Mouse (Mus musculus): ENCODE results near the gene Mgat1. TPM values are rescaled to one million over a fixed set of nuclear protein-coding genes. Genes with fewer than 3 reads are reported as not detected.

Mgat1 gene
- polyA plus RNA-seq, 1 experiment from 2014 or later = 73.0 TPM

DNA sequence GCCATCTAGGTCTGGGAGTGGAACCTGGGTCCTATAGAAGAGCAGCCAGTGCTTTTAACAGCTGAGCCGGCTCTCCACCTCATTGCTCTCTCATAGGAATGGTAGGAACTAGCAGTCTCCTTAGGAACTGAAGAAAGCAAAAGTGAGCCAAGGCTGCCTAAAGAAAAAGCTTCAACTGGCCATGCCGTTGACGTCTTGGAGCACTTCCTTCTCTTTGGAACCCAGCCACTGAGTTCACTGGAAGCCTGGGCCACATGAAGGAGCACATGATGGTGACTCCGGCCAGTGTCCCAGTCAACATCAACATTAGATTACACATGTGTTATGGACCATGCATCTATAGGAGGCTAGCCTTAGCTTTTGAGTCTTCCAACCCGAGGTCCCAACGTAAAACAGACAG lies 9.0 kb downstream of the Mgat1 start:
- ATAC-seq (ENCODE audit: low read depth) = no peak
- Histone ChIP-seq H3K36me3 (ENCODE audit: control insufficient read depth, insufficient read depth, low read length) (peaks cover 20% of the 10 kb centered on the region), H3K27me3 (ENCODE audit: control insufficient read depth, insufficient read depth, low read depth, low read length) (no peaks in the 10 kb centered on the region), H3K9ac (ENCODE audit: low read length) (no peak overlapping the region), H3K4me1 (replicated peaks; ENCODE audit: control insufficient read depth, insufficient read depth, low read length) (peaks cover 31% of the 10 kb centered on the region), H3K4me3 (ENCODE audit: low read length) (no peak overlapping the region), H3K27ac (ENCODE audit: low read length) (no peak overlapping the region), H3K4me2 (ENCODE audit: low read depth, low read length) (peak overlapping the region; percentile 22), H3K9me3 (ENCODE audit: control insufficient read depth, low read length) (no peaks in the 10 kb centered on the region)
- WGBS = 74% methylated on average over 6 of the region's 6 CpGs

DNA sequence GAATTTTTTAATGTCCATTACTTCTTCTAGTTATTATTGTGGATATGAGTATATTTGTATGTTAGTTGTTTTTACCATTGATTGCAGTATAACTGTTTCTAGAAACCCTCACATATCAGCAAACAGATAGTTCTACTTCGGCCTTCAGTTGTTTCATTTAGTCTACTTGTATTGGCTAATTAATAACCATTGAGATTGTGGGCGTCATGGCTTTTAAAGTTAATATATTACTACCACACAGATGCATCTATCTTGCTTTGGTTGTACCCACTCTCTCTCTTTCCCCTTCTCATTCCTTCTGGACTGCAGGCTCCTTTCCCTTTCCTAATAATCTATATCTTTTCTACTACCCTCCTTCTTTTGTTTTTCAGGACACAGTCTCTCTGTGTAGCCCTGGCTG lies 15.3 kb downstream of the Mgat1 start:
- Histone ChIP-seq H3K4me1 (replicated peaks; ENCODE audit: control insufficient read depth, insufficient read depth, low read length) (no peaks in the 10 kb centered on the region; the same call in 1 of the 2 replicates), H3K4me2 (ENCODE audit: low read depth, low read length) (no peak overlapping the region), H3K27ac (ENCODE audit: low read length) (no peak overlapping the region), H3K27me3 (ENCODE audit: control insufficient read depth, insufficient read depth, low read depth, low read length) (no peaks in the 10 kb centered on the region), H3K4me3 (ENCODE audit: low read length) (no peak overlapping the region), H3K36me3 (ENCODE audit: control insufficient read depth, insufficient read depth, low read length) (peaks cover 32% of the 10 kb centered on the region), H3K9me3 (ENCODE audit: control insufficient read depth, low read length) (no peaks in the 10 kb centered on the region), H3K9ac (ENCODE audit: low read length) (no peak overlapping the region)
- no peak for ATAC-seq (ENCODE audit: low read depth)
- 76% methylated on average over 2 of the region's 2 CpGs for WGBS

DNA sequence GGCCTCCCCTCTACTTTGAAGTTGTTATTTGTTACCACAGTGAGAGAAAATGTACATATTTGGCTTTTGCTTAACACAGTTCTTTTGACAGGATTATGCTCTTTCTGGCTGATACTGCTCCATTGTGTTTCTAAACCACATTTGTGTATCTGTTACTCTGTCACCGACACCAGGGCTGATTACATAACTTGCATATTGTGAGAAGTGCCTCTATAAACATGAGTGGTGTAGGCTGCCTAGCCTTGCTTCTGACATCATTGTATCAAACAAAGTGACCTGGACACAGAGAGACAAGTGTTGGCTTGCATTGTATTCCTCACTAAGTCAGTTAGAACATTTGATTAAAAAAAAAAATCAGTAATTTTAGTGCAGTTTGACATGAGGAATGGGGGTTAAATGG lies 15.8 kb downstream of the Mgat1 start:
- 45% methylated on average over 1 of the region's 1 CpGs for WGBS
- no peak overlapping the region for H3K9ac ChIP-seq (ENCODE audit: low read length)
- no peaks in the 10 kb centered on the region for H3K27me3 ChIP-seq (ENCODE audit: control insufficient read depth, insufficient read depth, low read depth, low read length)
- H3K4me3 ChIP-seq (ENCODE audit: low read length) = no peak overlapping the region
- ATAC-seq (ENCODE audit: low read depth) = no peak
- H3K36me3 ChIP-seq (ENCODE audit: control insufficient read depth, insufficient read depth, low read length) = peaks cover 28% of the 10 kb centered on the region
- no peaks in the 10 kb centered on the region; the same call in 1 of the 2 replicates for H3K4me1 ChIP-seq (replicated peaks; ENCODE audit: control insufficient read depth, insufficient read depth, low read length)
- no peak overlapping the region for H3K27ac ChIP-seq (ENCODE audit: low read length)
- no peak overlapping the region for H3K4me2 ChIP-seq (ENCODE audit: low read depth, low read length)
- H3K9me3 ChIP-seq (ENCODE audit: control insufficient read depth, low read length) = no peaks in the 10 kb centered on the region

DNA sequence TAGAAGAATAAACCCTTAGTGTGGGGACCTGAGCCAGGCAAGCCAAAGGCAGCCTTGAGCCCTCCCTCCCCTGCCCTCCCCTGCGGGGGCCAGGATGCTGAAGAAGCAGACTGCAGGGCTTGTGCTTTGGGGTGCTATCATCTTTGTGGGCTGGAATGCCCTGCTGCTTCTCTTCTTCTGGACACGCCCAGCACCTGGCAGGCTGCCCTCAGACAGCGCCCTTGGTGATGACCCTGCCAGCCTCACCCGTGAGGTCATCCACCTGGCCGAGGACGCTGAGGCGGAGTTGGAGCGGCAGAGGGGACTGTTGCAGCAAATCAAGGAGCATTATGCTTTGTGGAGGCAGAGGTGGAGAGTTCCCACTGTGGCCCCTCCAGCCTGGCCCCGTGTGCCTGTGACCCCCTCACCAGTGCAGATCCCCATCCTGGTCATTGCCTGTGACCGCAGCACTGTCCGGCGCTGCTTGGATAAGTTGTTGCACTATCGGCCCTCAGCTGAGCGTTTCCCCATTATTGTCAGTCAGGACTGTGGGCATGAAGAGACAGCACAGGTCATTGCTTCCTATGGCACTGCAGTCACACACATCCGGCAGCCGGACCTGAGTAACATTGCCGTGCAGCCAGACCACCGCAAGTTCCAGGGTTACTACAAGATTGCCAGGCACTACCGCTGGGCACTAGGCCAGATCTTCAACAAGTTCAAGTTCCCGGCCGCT lies 16.8 kb downstream of the Mgat1 start:
- Histone ChIP-seq H3K27me3 (ENCODE audit: control insufficient read depth, insufficient read depth, low read depth, low read length) (no peaks in the 10 kb centered on the region), H3K4me3 (ENCODE audit: low read length) (no peak overlapping the region), H3K27ac (ENCODE audit: low read length) (no peak overlapping the region), H3K9ac (ENCODE audit: low read length) (no peak overlapping the region), H3K36me3 (ENCODE audit: control insufficient read depth, insufficient read depth, low read length) (peaks cover 23% of the 10 kb centered on the region), H3K9me3 (ENCODE audit: control insufficient read depth, low read length) (no peaks in the 10 kb centered on the region), H3K4me1 (replicated peaks; ENCODE audit: control insufficient read depth, insufficient read depth, low read length) (no peaks in the 10 kb centered on the region; the same call in 1 of the 2 replicates), H3K4me2 (ENCODE audit: low read depth, low read length) (no peak overlapping the region)
- WGBS = 89% methylated on average over 21 of the region's 21 CpGs
- ATAC-seq (ENCODE audit: low read depth) = 0 out of 2 replicates have a peak, but pooled peaks have one; percentile 20

DNA sequence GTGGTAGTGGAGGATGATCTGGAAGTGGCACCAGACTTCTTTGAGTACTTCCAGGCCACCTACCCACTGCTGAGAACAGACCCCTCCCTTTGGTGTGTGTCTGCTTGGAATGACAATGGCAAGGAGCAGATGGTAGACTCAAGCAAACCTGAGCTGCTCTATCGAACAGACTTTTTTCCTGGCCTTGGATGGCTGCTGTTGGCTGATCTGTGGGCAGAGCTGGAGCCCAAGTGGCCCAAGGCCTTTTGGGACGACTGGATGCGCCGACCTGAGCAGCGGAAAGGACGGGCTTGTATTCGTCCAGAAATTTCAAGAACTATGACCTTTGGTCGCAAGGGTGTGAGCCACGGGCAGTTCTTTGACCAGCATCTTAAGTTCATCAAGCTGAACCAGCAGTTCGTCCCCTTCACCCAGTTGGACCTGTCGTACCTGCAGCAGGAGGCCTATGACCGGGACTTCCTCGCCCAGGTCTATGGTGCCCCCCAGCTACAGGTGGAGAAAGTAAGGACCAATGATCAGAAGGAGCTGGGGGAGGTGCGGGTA lies 17.4 kb downstream of the Mgat1 start:
- Histone ChIP-seq H3K27ac (ENCODE audit: low read length) (no peak overlapping the region), H3K9me3 (ENCODE audit: control insufficient read depth, low read length) (no peaks in the 10 kb centered on the region), H3K9ac (ENCODE audit: low read length) (no peak overlapping the region), H3K4me3 (ENCODE audit: low read length) (no peak overlapping the region), H3K36me3 (ENCODE audit: control insufficient read depth, insufficient read depth, low read length) (peaks cover 21% of the 10 kb centered on the region), H3K4me1 (replicated peaks; ENCODE audit: control insufficient read depth, insufficient read depth, low read length) (no peaks in the 10 kb centered on the region; the same call in 1 of the 2 replicates), H3K4me2 (ENCODE audit: low read depth, low read length) (no peak overlapping the region), H3K27me3 (ENCODE audit: control insufficient read depth, insufficient read depth, low read depth, low read length) (no peaks in the 10 kb centered on the region)
- WGBS = 95% methylated on average over 14 of the region's 14 CpGs
- no peak for ATAC-seq (ENCODE audit: low read depth)

DNA sequence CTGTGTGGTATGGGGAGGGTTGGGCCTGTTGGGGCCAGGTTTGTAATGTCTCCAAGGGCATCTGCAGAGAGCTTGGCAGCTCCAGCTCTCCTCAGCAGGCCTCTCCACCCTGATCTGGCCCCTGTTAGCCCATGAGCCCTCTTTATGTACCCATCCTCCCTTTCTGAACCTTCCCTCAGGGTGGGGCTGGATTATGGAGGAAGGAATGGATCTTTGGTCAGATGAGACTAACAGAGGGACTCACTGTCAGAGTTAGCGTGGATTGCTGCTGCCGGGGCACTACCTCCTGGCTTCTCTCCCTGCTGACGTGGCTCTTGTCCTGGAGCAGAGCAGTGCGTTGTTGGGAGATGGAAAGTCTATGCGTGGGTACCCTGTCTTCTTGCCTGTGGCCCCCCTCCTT lies 18.3 kb downstream of the Mgat1 start:
- no peaks in the 10 kb centered on the region for H3K9me3 ChIP-seq (ENCODE audit: control insufficient read depth, low read length)
- no peaks in the 10 kb centered on the region; the same call in 1 of the 2 replicates for H3K4me1 ChIP-seq (replicated peaks; ENCODE audit: control insufficient read depth, insufficient read depth, low read length)
- no peak overlapping the region for H3K4me2 ChIP-seq (ENCODE audit: low read depth, low read length)
- H3K4me3 ChIP-seq (ENCODE audit: low read length) = no peak overlapping the region
- H3K36me3 ChIP-seq (ENCODE audit: control insufficient read depth, insufficient read depth, low read length) = peaks cover 20% of the 10 kb centered on the region
- no peak overlapping the region for H3K27ac ChIP-seq (ENCODE audit: low read length)
- no peak overlapping the region for H3K9ac ChIP-seq (ENCODE audit: low read length)
- ATAC-seq (ENCODE audit: low read depth) = no peak
- no peaks in the 10 kb centered on the region for H3K27me3 ChIP-seq (ENCODE audit: control insufficient read depth, insufficient read depth, low read depth, low read length)
- 84% methylated on average over 5 of the region's 5 CpGs for WGBS

DNA sequence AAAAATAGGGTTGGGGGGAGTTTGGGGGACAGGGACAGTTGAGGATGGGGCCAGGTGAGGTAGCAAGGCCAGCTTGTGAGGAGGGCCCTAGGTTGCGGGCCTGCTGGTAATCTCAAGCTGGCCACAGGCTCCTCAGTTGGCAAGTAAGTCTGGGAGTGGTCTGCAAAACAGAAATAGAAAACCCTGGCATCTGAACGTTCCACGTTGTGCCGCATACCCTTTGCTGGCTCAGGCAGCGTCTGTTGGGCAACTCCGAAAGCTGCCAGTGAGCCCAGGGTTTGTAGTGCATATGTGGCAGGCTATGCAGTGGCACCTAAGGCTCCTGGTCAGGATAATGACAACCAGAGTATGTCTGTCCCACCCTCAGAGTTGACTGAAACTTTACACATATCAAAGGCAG lies 19.2 kb downstream of the Mgat1 start:
- Histone ChIP-seq H3K4me1 (replicated peaks; ENCODE audit: control insufficient read depth, insufficient read depth, low read length) (no peaks in the 10 kb centered on the region; the same call in 1 of the 2 replicates), H3K9ac (ENCODE audit: low read length) (no peak overlapping the region), H3K9me3 (ENCODE audit: control insufficient read depth, low read length) (no peaks in the 10 kb centered on the region), H3K27ac (ENCODE audit: low read length) (no peak overlapping the region), H3K4me2 (ENCODE audit: low read depth, low read length) (no peak overlapping the region), H3K27me3 (ENCODE audit: control insufficient read depth, insufficient read depth, low read depth, low read length) (no peaks in the 10 kb centered on the region), H3K4me3 (ENCODE audit: low read length) (no peak overlapping the region), H3K36me3 (ENCODE audit: control insufficient read depth, insufficient read depth, low read length) (peaks cover 18% of the 10 kb centered on the region)
- WGBS = 89% methylated on average over 6 of the region's 6 CpGs
- ATAC-seq (ENCODE audit: low read depth) = no peak

DNA sequence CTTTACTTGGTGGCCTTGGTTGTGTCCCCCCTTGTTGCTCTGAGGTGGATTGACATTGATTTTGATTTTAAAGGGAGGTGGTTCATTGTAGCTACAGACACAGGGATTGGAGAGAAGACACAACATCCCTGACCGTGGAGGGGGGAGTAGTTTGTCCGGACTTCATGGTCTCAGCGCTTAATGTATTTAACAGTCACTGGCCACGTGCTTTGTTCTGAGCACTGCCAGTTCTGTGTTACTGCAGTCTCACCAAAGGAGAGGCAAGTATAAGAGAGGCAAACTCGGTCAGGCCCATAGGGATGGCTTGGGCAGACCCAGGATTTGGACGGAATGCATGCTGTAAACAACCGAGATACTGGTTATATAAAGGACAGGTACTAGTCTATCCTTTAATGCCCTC lies 20.1 kb downstream of the Mgat1 start:
- H3K9ac ChIP-seq (ENCODE audit: low read length) = no peak overlapping the region
- no peaks in the 10 kb centered on the region for H3K27me3 ChIP-seq (ENCODE audit: control insufficient read depth, insufficient read depth, low read depth, low read length)
- H3K27ac ChIP-seq (ENCODE audit: low read length) = no peak overlapping the region
- H3K9me3 ChIP-seq (ENCODE audit: control insufficient read depth, low read length) = no peaks in the 10 kb centered on the region
- WGBS = 90% methylated on average over 7 of the region's 7 CpGs
- peaks cover 18% of the 10 kb centered on the region for H3K36me3 ChIP-seq (ENCODE audit: control insufficient read depth, insufficient read depth, low read length)
- H3K4me1 ChIP-seq (replicated peaks; ENCODE audit: control insufficient read depth, insufficient read depth, low read length) = no peaks in the 10 kb centered on the region; the same call in 1 of the 2 replicates
- ATAC-seq (ENCODE audit: low read depth) = no peak
- H3K4me3 ChIP-seq (ENCODE audit: low read length) = no peak overlapping the region
- no peak overlapping the region for H3K4me2 ChIP-seq (ENCODE audit: low read depth, low read length)

DNA sequence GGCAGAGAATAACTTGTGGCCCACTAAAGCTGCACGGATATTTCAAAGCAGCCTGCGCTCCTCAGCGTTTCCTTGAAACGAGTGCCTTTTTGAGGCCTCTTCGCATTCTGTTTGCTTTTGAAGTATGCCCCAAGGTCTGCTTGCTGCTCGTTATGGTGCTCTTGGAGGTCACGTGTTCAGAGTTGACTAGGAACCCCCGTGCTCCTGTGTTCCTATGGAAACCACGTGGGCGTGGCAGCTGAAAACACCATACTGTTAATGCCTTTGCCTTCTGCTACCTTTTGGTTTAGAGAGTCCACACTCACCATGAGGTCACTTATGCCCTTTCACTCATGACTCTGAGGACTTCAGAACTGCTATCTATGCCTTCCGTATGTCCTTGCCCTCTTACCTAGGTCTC lies 20.6 kb downstream of the Mgat1 start:
- 0 out of 2 replicates have a peak, but pooled peaks have one; percentile 25 for ATAC-seq (ENCODE audit: low read depth)
- peaks cover 18% of the 10 kb centered on the region for H3K36me3 ChIP-seq (ENCODE audit: control insufficient read depth, insufficient read depth, low read length)
- H3K27me3 ChIP-seq (ENCODE audit: control insufficient read depth, insufficient read depth, low read depth, low read length) = no peaks in the 10 kb centered on the region
- no peak overlapping the region for H3K4me2 ChIP-seq (ENCODE audit: low read depth, low read length)
- 59% methylated on average over 11 of the region's 11 CpGs for WGBS
- no peak overlapping the region for H3K4me3 ChIP-seq (ENCODE audit: low read length)
- H3K9me3 ChIP-seq (ENCODE audit: control insufficient read depth, low read length) = no peaks in the 10 kb centered on the region
- H3K4me1 ChIP-seq (replicated peaks; ENCODE audit: control insufficient read depth, insufficient read depth, low read length) = no peaks in the 10 kb centered on the region; the same call in 1 of the 2 replicates
- H3K9ac ChIP-seq (ENCODE audit: low read length) = no peak overlapping the region
- H3K27ac ChIP-seq (ENCODE audit: low read length) = no peak overlapping the region
